Mouse (Mus musculus) stomach, embryonic 14.5 days (tissue): ENCODE measurements at regions not wholly inside any gene's neighbourhood (a gene's known extent, or its start where the extent isn't known, plus 50 kb on each side); places are given as distances from the start of the nearest gene placed in this dataset.

ENCODE experiments used
- ATAC-seq: fragments of 200-750 bp; cut with Nextera tagmentation; 2 replicates; pipeline ENCODE4 v1.8.0; 2017; ENCODE audit warnings: low read depth, moderate TSS enrichment; ENCODE audit not compliant: insufficient number of reproducible peaks, insufficient read depth, low FRiP score
- H3K27ac ChIP-seq: fragments of 300-500 bp; sonication (generic); 2 replicates; pipeline ENCODE4 v1.5.1; 2014; ENCODE audit warnings: mild to moderate bottlenecking, low read length, moderate library complexity, mixed read lengths
- H3K27me3 ChIP-seq: fragments of 300-500 bp; sonication (generic); 2 replicates; pipeline ENCODE4 v1.6.1; 2014; ENCODE audit warnings: low read length, control low read depth, mixed read lengths; ENCODE audit not compliant: control insufficient read depth, insufficient read depth
- H3K36me3 ChIP-seq: fragments of 300-500 bp; sonication (generic); 2 replicates; pipeline ENCODE4 v1.6.1; 2014; ENCODE audit warnings: mild to moderate bottlenecking, control low read depth, low read length, moderate library complexity, mixed read lengths; ENCODE audit not compliant: control insufficient read depth, insufficient read depth
- H3K4me1 ChIP-seq: fragments of 300-500 bp; sonication (generic); 2 replicates; pipeline ENCODE4 v1.6.1; 2014; ENCODE audit warnings: low read length, control low read depth, mixed read lengths; ENCODE audit not compliant: control insufficient read depth, insufficient read depth
- H3K4me2 ChIP-seq: fragments of 300-500 bp; sonication (generic); replicated peaks from 2 replicates; pipeline ENCODE4 v1.6.1; 2014; ENCODE audit warnings: low read depth, low read length, control low read depth
- H3K4me3 ChIP-seq: fragments of 300-500 bp; sonication (generic); 2 replicates; pipeline ENCODE4 v1.5.1; 2014; ENCODE audit warnings: low read depth, low read length, control low read depth
- H3K9ac ChIP-seq: fragments of 300-500 bp; sonication (generic); replicated peaks from 2 replicates; pipeline ENCODE4 v1.6.1; 2014; ENCODE audit warnings: low read depth, mild to moderate bottlenecking, control low read depth, low read length, moderate library complexity, mixed read lengths
- H3K9me3 ChIP-seq: fragments of 300-500 bp; sonication (generic); 2 replicates; pipeline ENCODE4 v1.6.1; 2016; ENCODE audit warnings: low read depth, low read length, control low read depth; ENCODE audit not compliant: control insufficient read depth
- WGBS: fragments of 180-500 bp; shearing (Covaris S2); extraction: QIAGEN DNeasy Blood & Tissue Kit; methylation state at CpG from one replicate; pipeline ENCODE4 v1.1.7; 2014; 5-methylcytosine and 5-hydroxymethylcytosine counted together

DNA sequence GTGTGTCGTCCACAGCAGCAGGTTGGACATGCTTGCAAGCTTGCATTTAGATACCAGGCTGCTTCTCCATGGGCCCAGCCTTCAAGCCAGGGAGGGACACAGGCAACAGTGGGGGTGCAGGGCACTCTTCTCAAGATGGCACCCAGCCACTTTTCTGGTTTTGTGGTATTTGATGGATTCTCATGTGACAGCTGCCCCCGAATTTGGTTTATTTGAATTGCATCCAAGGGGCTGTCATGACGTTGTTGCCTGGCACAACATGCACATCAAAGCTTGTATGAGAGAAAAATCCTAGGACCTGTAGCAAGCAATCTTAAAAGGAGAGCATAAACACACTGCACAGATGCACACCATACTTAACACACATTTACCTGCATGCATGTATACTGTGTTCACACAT is 108.3 kb upstream of the Gli2 start:
- Histone ChIP-seq H3K4me3 (no peak overlapping the region), H3K36me3 (no peaks in the 10 kb centered on the region), H3K27ac (no peak overlapping the region), H3K4me2 (no peak overlapping the region), H3K27me3 (no peaks in the 10 kb centered on the region), H3K9me3 (no peaks in the 10 kb centered on the region), H3K4me1 (no peaks in the 10 kb centered on the region), H3K9ac (no peak overlapping the region)
- WGBS: 65% methylated on average over 3 of the region's 3 CpGs
- ATAC-seq: no peak

DNA sequence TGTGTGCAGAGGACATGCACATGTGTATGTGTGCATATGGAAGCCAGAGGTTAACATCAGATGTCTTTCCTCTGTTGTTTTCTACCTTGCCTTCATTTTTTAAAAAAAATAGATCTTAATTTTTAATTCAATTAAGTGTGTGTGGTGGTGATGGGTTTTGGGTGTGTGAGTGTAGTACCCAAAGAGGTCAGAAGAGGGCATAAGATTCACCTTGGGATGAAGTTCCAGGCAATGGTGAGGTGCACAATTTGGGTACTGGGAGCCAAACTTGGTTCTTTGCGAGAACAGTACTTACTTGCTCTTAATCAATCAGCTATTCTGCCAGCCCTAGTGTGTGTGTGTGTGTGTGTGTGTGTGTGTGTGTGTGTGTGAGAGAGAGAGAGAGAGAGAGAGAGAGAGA is 106.9 kb upstream of the Gli2 start:
- 80% methylated on average over 1 of the region's 1 CpGs for WGBS
- ATAC-seq: no peak
- no peaks in the 10 kb centered on the region for H3K9me3 ChIP-seq
- H3K9ac ChIP-seq: no peak overlapping the region
- no peak overlapping the region for H3K27ac ChIP-seq
- H3K4me2 ChIP-seq: no peak overlapping the region
- no peaks in the 10 kb centered on the region for H3K4me1 ChIP-seq
- no peaks in the 10 kb centered on the region for H3K36me3 ChIP-seq
- H3K4me3 ChIP-seq: no peak overlapping the region
- H3K27me3 ChIP-seq: no peaks in the 10 kb centered on the region

GRCm38 (mm10) chr1:119157171-119157700 is 103.8 kb upstream of the Gli2 start:
- H3K27me3 ChIP-seq: no peaks in the 10 kb centered on the region
- H3K9ac ChIP-seq: no peak overlapping the region
- H3K9me3 ChIP-seq: no peaks in the 10 kb centered on the region
- ATAC-seq: no peak
- no peaks in the 10 kb centered on the region for H3K36me3 ChIP-seq
- H3K27ac ChIP-seq: no peak overlapping the region
- WGBS: 79% methylated on average over 4 of the region's 4 CpGs
- H3K4me1 ChIP-seq: no peaks in the 10 kb centered on the region
- no peak overlapping the region for H3K4me3 ChIP-seq
- no peak overlapping the region for H3K4me2 ChIP-seq

GRCm38 (mm10) chr1:119153619-119154018 is 100.2 kb upstream of the Gli2 start:
- Histone ChIP-seq H3K4me1 (no peaks in the 10 kb centered on the region), H3K27me3 (no peaks in the 10 kb centered on the region), H3K4me2 (no peak overlapping the region), H3K4me3 (no peak overlapping the region), H3K36me3 (no peaks in the 10 kb centered on the region), H3K9ac (no peak overlapping the region), H3K27ac (no peak overlapping the region), H3K9me3 (no peaks in the 10 kb centered on the region)
- 99% methylated on average over 4 of the region's 4 CpGs for WGBS
- no peak for ATAC-seq

DNA sequence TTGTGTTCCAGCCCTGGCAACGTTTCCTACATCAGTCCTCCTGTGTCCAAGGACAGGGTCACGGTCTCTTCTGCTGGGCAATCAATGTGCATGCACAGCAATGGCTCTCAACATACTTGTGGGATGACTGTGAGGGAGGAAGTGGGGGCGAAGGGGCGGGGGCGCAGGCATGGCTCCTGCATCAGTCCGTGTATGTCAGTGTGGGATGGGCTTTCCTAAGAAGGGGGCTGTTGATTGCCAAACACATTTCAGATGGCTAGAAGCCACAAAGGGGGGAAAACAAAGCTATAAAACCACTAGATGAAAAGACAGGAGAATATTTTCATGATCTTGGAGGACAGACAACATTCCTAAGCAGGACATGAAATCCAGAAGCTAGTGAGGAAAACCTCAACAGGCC is 99.4 kb upstream of the Gli2 start:
- Histone ChIP-seq H3K27ac (no peak overlapping the region), H3K4me2 (no peak overlapping the region), H3K27me3 (no peaks in the 10 kb centered on the region), H3K4me1 (no peaks in the 10 kb centered on the region), H3K36me3 (no peaks in the 10 kb centered on the region), H3K9ac (no peak overlapping the region), H3K4me3 (no peak overlapping the region), H3K9me3 (no peaks in the 10 kb centered on the region)
- 82% methylated on average over 6 of the region's 6 CpGs for WGBS
- ATAC-seq: no peak

DNA sequence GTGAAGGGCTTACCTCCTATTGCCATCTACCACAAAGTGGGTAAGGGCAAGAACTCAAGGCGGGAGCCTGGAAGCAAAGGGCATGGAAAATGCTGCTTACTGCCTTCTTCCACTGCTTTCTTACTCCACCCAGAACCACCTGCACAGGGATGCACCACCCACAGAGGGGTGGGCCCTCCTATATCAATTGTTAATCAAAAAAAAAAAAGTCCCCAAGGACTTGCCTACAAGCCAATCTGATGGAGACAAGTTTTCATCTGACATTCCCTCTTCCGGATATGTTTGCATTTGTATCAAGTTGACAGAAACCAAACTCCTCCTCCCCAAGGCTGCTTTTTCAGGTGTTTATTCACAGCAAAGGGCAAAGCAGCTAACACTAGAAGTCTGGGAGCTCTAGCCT is 94.1 kb upstream of the Gli2 start:
- H3K27me3 ChIP-seq: no peaks in the 10 kb centered on the region
- 67% methylated on average over 2 of the region's 2 CpGs for whole genome bisulfite sequencing
- no peak overlapping the region for H3K27ac ChIP-seq

DNA sequence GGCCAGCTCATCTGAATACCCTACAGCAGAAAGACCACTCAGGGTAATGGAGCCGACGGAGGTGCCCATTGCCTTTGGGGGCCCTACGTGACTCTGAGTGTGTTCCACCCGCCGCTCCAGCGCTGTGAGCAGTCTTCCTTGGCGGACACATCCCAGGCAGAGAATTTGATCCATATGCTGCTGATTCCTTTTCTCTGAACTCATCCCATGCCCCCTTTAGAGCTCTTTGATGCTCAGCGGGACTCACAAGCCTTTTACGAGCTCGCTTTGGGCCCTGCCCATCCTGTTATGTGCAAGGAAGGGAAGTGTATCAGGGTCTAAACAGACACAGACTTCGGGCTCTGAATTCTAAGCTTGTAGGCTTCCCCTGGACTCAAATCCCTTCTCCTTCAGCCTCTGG is 90.4 kb upstream of the Gli2 start:
- H3K4me2 ChIP-seq: no peak overlapping the region
- H3K36me3 ChIP-seq: no peaks in the 10 kb centered on the region
- no peak overlapping the region for H3K4me3 ChIP-seq
- no peak for ATAC-seq
- H3K27me3 ChIP-seq: no peaks in the 10 kb centered on the region
- H3K9me3 ChIP-seq: no peaks in the 10 kb centered on the region
- no peak overlapping the region for H3K9ac ChIP-seq
- no peak overlapping the region for H3K27ac ChIP-seq
- H3K4me1 ChIP-seq: no peaks in the 10 kb centered on the region
- 72% methylated on average over 11 of the region's 11 CpGs for WGBS

More for the DNA sequence above, 94.1 kb upstream of the Gli2 start:
- no peak for ATAC-seq
- H3K4me2 ChIP-seq: no peak overlapping the region
- no peak overlapping the region for H3K9ac ChIP-seq
- no peak overlapping the region for H3K4me3 ChIP-seq
- H3K36me3 ChIP-seq: no peaks in the 10 kb centered on the region
- H3K9me3 ChIP-seq: no peaks in the 10 kb centered on the region
- H3K4me1 ChIP-seq: no peaks in the 10 kb centered on the region

GRCm38 (mm10) chr1:119129039-119129438 is 75.6 kb upstream of the Gli2 start:
- Histone ChIP-seq H3K36me3 (no peaks in the 10 kb centered on the region), H3K27ac (no peak overlapping the region)
- no peak for ATAC-seq

GRCm38 (mm10) chr1:119125561-119125960 is 72.1 kb upstream of the Gli2 start:
- Histone ChIP-seq H3K4me3 (no peak overlapping the region), H3K4me2 (no peak overlapping the region), H3K4me1 (no peaks in the 10 kb centered on the region), H3K36me3 (no peaks in the 10 kb centered on the region), H3K27ac (no peak overlapping the region), H3K9me3 (no peaks in the 10 kb centered on the region), H3K9ac (no peak overlapping the region), H3K27me3 (no peaks in the 10 kb centered on the region)
- WGBS: 51% methylated on average over 6 of the region's 6 CpGs
- no peak for ATAC-seq

More at GRCm38 (mm10) chr1:119129039-119129438, 75.6 kb upstream of the Gli2 start:
- H3K27me3 ChIP-seq: no peaks in the 10 kb centered on the region
- WGBS: 95% methylated on average over 3 of the region's 3 CpGs
- H3K4me1 ChIP-seq: no peaks in the 10 kb centered on the region
- no peaks in the 10 kb centered on the region for H3K9me3 ChIP-seq
- H3K9ac ChIP-seq: no peak overlapping the region
- H3K4me3 ChIP-seq: no peak overlapping the region
- no peak overlapping the region for H3K4me2 ChIP-seq
